Mouse (Mus musculus) G1E (cell line): ENCODE measurements at regions not wholly inside any gene's neighbourhood (a gene's known extent, or its start where the extent isn't known, plus 50 kb on each side); places are given as distances from the start of the nearest gene placed in this dataset.

Experiments
- CTCF ChIP-seq: IDR thresholded peaks from 2 replicates; pipeline ENCODE4 v1.5.1; 2012; ENCODE audit warnings: low read depth, low read length, inconsistent platforms, mixed read lengths
- GATA1 ChIP-seq: IDR thresholded peaks from 2 replicates; pipeline ENCODE4 v1.6.1; 2012; ENCODE audit warnings: borderline replicate concordance, low read length, inconsistent platforms, mixed read lengths
- POLR2AphosphoS5 ChIP-seq: IDR thresholded peaks from 2 replicates; pipeline ENCODE4 v1.6.1; 2012; ENCODE audit warnings: low read depth, low read length, inconsistent platforms; ENCODE audit not compliant: insufficient replicate concordance
- TAL1 ChIP-seq: conservative IDR thresholded peaks from 2 replicates; pipeline ENCODE4 v1.6.1; 2012; ENCODE audit warnings: low read depth, low read length, inconsistent platforms, mixed read lengths

- no peak for TF ChIP-seq CTCF
- TF ChIP-seq GATA1 = no peak
- TF ChIP-seq TAL1 = no peak
- TF ChIP-seq POLR2AphosphoS5 = no peak
These were observed 112.1 kb downstream of the Tfap2c start for GRCm38 (mm10) chr2:172661418-172661980.
